Mouse (Mus musculus): ENCODE data around the gene Xylb.
"Not testable (repeated sequence)": the region's sequence is repeated elsewhere in the genome, so short reads cannot be mapped to it uniquely, and the experiment has no call there.

Gene Xylb

GRCm38 (mm10) chr9:119340909-119341816 lies 16.0 kb upstream of the Xylb start, which contains the start of gene Myd88:
Gene Myd88 (minus strand): TSS chr9:119341411.
- peak; percentile 94 for DNase-seq

DNA sequence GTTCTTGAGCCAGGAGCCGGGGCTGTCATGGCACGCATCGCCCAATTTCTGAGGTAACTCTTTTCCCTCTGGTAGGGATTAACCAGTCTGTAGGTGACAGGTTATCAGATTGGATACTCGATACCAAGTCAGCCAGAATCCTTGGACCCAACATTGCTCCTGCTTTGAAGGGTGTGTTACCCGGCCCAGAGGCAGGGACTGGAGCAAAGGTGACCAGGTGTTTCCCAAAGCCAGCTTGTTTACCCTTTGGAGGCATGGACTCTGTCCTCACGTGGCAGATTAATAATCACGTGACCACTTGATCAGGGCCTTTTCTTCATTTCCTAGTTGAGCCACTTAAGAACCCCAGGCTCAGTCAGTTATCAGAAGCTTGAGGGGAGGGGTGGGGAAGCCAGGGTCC lies 14.5 kb upstream of the Xylb start:
- no peak for DNase-seq

- DNase-seq: no peak
These were observed 10.8 kb upstream of the Xylb start for GRCm38 (mm10) chr9:119346376-119346775.

DNA sequence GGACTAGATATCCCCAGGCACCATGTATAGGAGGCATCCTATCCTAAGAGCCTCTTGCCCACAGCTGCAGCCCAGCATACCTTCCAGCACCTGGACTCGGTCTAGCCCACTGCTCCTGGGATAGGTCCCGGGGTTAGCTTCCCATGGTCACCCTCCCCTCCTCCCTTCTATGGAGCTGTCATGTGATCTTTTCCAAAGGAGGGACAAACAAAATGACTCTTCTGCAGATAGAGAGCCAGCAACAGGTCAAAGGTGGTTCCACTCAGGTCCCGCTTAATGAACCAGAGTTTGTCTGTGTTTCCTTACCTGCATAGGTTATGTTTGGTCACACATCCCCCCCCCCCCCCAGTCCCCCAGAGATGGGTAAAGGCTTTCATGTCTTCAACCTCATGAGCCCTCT lies 6.7 kb upstream of the Xylb start:
- DNase-seq: no peak

DNA sequence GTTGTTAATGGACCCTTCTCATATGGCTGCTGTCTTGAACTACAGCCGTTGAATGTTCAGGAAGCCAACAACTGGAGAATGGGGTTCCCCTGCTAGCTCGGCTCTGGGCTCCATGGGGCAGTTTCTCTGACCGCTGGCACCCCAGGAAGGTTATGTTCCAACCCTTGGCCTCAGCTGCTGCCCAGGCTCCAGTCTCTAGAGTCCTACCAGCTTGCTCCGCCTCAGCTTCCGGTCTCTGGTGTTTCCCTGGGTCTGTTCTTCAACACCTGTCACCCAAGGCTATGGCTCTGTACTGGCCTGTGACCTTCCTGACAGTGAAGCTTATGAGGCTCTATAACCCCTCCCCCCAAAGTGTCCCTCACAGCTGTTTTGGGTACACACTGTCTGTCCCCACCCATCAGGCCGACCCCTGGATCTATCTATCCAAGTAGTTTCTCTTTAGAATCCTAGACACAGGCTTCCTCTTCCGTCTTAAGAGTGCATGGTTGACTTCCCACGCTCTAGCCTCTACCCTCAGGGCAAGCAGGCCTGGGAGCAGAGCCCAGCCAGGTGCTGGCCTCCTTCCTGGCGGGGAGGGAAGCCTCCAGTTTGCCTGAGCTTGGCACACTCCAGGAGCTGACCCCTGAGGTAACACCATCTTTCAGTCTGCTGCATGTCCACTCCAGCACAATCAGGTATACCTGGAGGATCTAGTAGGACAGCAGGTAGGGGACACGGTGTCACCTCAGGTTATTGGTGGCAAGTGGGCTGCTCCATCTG lies 6.1 kb upstream of the Xylb start:
- no peak for DNase-seq

DNA sequence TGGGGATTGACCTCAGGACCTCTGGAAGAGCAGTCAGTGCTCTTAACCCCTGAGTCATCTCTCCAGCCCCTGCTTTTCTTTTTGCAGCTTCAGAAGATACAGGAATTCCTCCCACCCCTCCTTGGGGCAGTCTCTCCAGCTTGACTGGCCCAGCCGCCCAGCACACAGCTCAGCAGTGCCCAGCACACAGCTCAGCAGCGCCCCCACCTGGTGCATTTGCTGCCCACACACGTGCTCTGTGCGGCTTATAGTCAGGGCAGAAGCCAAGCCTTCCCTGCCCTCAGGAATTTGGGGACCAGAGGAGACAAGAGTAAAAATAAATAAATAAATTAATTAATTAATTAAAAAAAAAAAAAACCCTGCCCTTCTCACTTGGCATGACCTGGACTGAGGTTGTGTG lies 5.1 kb upstream of the Xylb start:
- peak; percentile 85 for DNase-seq

GRCm38 (mm10) chr9:119353926-119354325 lies 3.3 kb upstream of the Xylb start:
- no peak for DNase-seq

DNA sequence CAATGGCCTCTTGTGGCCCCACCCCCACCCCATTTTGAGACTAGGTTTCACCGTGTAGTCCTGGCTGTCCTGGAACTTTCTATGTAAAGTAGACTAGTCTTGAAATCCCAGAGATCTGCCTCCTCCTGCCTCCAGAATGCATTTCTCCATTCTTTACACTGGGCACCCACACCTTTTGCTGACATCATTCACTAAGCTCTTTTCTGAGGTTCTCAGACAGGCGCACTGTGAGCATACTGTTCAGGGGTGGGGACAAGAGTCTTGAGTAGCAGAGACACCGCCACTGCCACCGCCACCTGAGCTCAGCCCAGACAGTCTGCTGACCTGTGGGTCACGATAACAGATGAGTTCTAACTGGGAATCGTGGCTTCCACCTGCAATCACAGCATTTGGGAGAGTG lies 1.2 kb upstream of the Xylb start:
- no peak for DNase-seq

- no peak for DNase-seq
These were observed 863 bp downstream of the Xylb start for GRCm38 (mm10) chr9:119358058-119358429.

- DNase-seq: no peak
These were observed 4.2 kb downstream of the Xylb start for GRCm38 (mm10) chr9:119361416-119361815.

DNA sequence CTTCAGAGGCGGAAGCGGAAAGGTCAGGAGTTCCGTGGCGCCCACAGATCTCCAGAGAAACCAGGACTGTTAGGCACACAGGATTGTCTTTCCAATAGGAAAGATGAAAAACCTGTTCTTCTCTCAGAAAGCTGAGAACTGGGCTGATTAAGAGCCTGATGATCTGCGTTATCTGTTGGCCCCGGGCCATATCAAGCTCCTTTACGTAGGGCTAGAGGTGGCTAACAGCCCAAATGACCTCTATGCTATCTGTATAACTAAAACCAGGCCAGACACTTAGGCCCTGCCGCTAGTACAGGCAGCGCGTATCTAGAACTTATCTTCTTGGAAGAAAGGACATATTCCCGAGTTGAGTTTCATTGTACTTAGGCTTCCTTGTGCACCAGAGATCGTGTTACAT lies 6.0 kb downstream of the Xylb start:
- DNase-seq: no peak

- DNase-seq: no peak
These were observed 8.1 kb downstream of the Xylb start, which contains the start of gene Slc22a14 for GRCm38 (mm10) chr9:119365284-119365683. Gene Slc22a14 (minus strand): TSS chr9:119365553.

- no peak for DNase-seq
These were observed 11.2 kb downstream of the Xylb start for GRCm38 (mm10) chr9:119368367-119368766.

DNA sequence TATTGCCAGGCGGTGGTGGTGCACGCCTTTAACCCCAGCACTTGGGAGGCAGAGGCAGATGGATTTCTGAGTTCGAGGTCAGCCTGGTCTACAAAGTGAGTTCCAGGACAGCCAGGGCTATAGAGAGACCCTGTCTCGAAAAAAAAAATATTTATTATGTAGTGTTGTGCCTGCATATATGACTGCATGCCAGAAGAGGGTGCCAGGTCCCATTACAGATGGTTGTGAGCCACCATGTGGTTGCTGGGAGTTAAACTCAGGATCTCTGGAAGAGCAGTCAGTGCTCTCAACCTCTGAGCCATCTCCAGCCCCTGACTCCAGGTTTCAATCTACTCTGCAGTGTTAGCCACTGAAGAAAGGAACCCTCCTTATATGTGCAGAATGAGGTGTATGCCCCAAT lies 13.6 kb downstream of the Xylb start:
- DNase-seq: not testable (repeated sequence)

DNA sequence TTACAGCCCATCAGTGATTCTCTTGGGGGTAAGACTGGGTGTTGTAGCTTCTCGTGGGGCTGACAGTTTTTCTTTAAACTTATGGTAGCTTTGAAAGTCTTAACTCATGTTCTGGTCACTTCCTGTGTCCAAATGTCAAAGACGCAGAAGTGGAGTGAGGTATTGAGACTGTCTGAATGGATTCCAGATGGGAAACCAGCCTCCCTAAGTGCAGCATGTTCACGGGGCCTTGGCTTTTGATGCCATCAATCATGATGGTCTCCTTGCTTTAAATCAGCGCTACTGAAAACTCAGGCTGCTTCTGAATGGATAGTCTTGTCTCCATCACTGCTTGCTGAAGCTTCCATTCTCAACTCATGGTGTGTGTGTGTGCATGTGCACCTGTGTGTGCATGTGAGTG lies 14.1 kb downstream of the Xylb start:
- DNase-seq: no peak

DNA sequence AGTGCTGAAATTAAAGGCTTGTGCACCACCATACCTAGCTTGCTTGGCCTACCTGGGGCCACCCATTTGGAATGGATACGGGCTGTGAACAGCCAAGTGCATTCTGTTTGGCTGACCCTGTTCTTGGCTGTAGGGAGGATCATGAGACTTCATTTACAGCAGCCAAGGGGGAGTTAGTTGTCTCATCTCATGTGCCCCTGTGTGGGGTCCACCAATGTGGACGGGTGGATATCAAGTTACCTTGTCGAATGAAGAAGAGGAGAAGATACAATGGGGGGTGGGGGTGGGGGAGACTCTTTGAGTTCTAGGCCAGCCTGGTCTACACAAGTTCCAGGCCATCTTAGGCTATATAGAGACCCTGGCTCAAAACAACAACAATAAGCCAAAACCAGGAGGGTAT lies 17.8 kb downstream of the Xylb start:
- no peak for DNase-seq

DNA sequence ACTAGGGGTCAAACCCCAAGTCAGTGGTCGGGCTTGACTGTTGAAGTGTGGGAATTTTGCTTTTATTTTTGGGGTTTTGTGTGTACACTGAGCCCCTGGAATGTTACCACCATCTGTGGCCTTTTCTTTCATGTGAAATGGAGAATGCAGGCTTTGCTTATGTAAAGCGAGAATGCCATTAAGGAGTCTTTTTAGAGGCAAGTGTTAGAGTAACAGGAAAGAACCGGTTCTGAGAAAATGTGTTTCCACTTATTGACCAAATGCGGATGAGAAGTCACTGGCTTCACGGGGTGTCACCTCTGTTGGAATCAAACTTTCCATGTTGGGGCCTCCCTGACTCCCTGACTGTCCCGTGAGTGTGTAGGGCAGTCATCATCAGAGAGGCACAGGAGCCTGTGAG lies 18.4 kb downstream of the Xylb start:
- no peak for DNase-seq

GRCm38 (mm10) chr9:119378231-119378630 lies 21.1 kb downstream of the Xylb start:
- DNase-seq: no peak

DNA sequence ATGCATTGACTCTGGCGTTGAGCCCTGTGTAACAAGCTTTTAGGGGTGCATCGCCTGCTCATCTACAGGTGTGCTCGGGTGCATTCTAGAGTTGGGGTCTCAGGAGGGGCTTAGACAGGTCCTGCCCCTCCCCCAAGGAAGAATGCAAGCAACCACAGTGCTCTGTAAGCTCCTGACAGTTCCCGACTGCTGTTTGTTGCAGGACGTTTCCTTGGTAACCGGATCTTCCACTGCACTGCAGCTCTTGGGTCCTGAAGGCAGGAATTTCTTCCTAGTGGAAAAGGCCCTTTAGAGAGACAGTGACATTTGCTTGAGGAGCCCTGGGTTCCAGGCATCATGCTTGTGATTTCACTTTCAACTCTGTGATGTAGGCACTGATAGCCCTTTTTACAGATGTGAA lies 25.4 kb downstream of the Xylb start:
- DNase-seq: no peak

GRCm38 (mm10) chr9:119388956-119389355 lies 31.8 kb downstream of the Xylb start:
- DNase-seq: no peak

DNA sequence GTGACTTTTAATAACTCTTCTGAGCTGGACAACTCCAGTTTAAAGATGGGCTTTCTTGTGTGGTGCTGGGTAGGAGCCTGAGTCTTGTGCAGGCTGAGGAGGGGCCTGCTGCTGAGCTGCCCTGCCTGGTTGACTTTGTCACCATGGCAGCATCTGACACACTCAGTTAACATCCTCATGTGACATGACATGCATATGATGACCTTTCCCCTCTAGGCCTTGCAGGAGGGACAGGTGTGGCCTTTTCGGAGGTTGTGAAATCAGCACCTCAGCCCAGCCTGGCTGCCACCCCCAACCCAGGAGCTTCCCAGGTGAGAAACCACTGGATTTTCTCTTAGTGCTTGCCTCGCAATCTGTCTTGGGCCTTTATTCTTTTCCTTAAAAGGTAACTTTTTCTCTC lies 33.0 kb downstream of the Xylb start:
- DNase-seq: no peak

- DNase-seq: no peak
These were observed 37.6 kb downstream of the Xylb start for GRCm38 (mm10) chr9:119394808-119395207.

DNA sequence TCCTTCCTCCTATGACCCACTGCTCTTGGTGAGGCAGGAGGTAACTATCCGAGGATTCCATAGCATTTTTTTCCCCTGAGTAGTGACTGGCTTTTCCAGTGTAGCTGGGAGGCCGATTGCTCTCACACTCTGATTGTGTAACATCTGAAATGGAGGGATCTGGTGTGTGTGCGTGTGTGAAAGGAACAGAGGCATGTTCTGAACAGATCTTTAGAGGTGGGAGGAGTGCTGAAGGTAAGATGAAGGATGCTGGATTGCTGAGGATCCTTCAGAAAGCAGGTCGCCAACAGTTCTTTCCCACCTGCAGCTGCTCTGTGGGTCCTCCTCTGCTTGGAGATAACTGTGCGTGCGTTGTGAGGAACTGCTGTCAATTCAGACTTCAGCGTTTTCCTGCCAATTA lies 44.2 kb downstream of the Xylb start:
- DNase-seq: no peak

- peak; percentile 95 for DNase-seq
These were observed 44.6 kb downstream of the Xylb start, which contains the start of gene Acvr2b for GRCm38 (mm10) chr9:119401801-119402214. Gene Acvr2b (plus strand): TSS chr9:119402118.

Data from right cerebral cortex, postnatal 14 days (tissue).